Comparison of ENCODE assay signal across 8 mouse cellular contexts in genomic region chr10:81605974-81606751, GRCm38 (mm10). TPM values are rescaled to one million over a fixed set of nuclear protein-coding genes. Genes with fewer than 3 reads are reported as not detected.
A peak's percentile ranks its signal among the peaks of the same experiment; 100 is the strongest.
DNase-seq lines count a peak whose midpoint lies in the region; ATAC-seq and TF ChIP-seq lines count a peak whose summit lies in the region.

Gene BC025920 (plus strand): TSS chr10:81606270.

- no peaks in the 10 kb centered on the region for H3K27me3 ChIP-seq in embryonic facial prominence, embryonic 13.5 days
- no peaks in the 10 kb centered on the region for H3K27me3 ChIP-seq in kidney, adult 2 months (replicated peaks; ENCODE audit: control insufficient read depth, insufficient read depth, low read length)
- H3K27me3 ChIP-seq in limb, embryonic 12.5 days, result no peaks in the 10 kb centered on the region
- H3K27me3 ChIP-seq in midbrain, embryonic 15.5 days (replicated peaks), result no peaks in the 10 kb centered on the region; the same call in 1 of the 2 replicates
- no peaks in the 10 kb centered on the region for H3K27me3 ChIP-seq in spleen, adult 2 months (ENCODE audit: control insufficient read depth, insufficient read depth, low read length)

- ATAC-seq in embryonic facial prominence, embryonic 13.5 days (ENCODE audit: insufficient number of reproducible peaks, insufficient read depth, low FRiP score, low TSS enrichment, low read depth), result peak; percentile 81
- peak; percentile 78 for ATAC-seq in limb, embryonic 12.5 days (ENCODE audit: insufficient number of reproducible peaks, insufficient read depth, low FRiP score, low TSS enrichment, low read depth)
- peak; percentile 89 for ATAC-seq in midbrain, embryonic 15.5 days (replicated peaks)

- peak; percentile 27 for TF ChIP-seq POLR2A in kidney, adult 2 months (IDR thresholded peaks at IDR 0.05; ENCODE audit: low read depth, low read length)
- TF ChIP-seq POLR2A in spleen, adult 2 months (IDR thresholded peaks at IDR 0.05; ENCODE audit: low read depth, low read length), result peak; percentile 41

- TF ChIP-seq CTCF in kidney, adult 2 months (conservative IDR thresholded peaks at IDR 0.05; ENCODE audit: insufficient read depth, insufficient read length, low read depth, low read length), result no peak
- TF ChIP-seq CTCF in spleen, adult 2 months (IDR thresholded peaks at IDR 0.05; ENCODE audit: extremely low read depth, insufficient read depth, insufficient read length, insufficient replicate concordance), result no peak

- WGBS in embryonic facial prominence, embryonic 13.5 days, result under 1% methylated on average over 39 of the region's 39 CpGs
- WGBS in kidney, adult 2 months, result under 1% methylated on average over 39 of the region's 39 CpGs
- WGBS in limb, embryonic 12.5 days, result under 1% methylated on average over 39 of the region's 39 CpGs
- under 1% methylated on average over 39 of the region's 39 CpGs for WGBS in midbrain, embryonic 15.5 days
- WGBS in spleen, adult 2 months, result 2% methylated on average over 39 of the region's 39 CpGs

- H3K4me1 ChIP-seq in embryonic facial prominence, embryonic 13.5 days, result peaks cover 37% of the 10 kb centered on the region
- peaks cover 5% of the 10 kb centered on the region; the same call in 1 of the 2 replicates for H3K4me1 ChIP-seq in kidney, adult 2 months (ENCODE audit: control insufficient read depth, insufficient read depth, low read length)
- H3K4me1 ChIP-seq in limb, embryonic 12.5 days (replicated peaks), result peaks cover 39% of the 10 kb centered on the region
- peaks cover 35% of the 10 kb centered on the region for H3K4me1 ChIP-seq in midbrain, embryonic 15.5 days
- H3K4me1 ChIP-seq in spleen, adult 2 months (ENCODE audit: control insufficient read depth, insufficient read depth, insufficient read length), result peaks cover 16% of the 10 kb centered on the region

- peak within 1 kb of the TSS; percentile 93 for H3K27ac ChIP-seq in embryonic facial prominence, embryonic 13.5 days
- peak within 1 kb of the TSS; percentile 96 for H3K27ac ChIP-seq in kidney, adult 2 months (ENCODE audit: insufficient read depth, low read depth, low read length)
- H3K27ac ChIP-seq in limb, embryonic 12.5 days, result peak within 1 kb of the TSS; percentile 95
- H3K27ac ChIP-seq in midbrain, embryonic 15.5 days, result peak within 1 kb of the TSS; percentile 93
- H3K27ac ChIP-seq in spleen, adult 2 months (ENCODE audit: insufficient read depth, low read length), result peak within 1 kb of the TSS; percentile 76

- peaks cover 11% of the 10 kb centered on the region for H3K36me3 ChIP-seq in embryonic facial prominence, embryonic 13.5 days
- no peaks in the 10 kb centered on the region for H3K36me3 ChIP-seq in kidney, adult 2 months (ENCODE audit: control insufficient read depth, insufficient read depth, low read length)
- peaks cover 7% of the 10 kb centered on the region; the same call in 1 of the 2 replicates for H3K36me3 ChIP-seq in limb, embryonic 12.5 days
- no peaks in the 10 kb centered on the region for H3K36me3 ChIP-seq in midbrain, embryonic 15.5 days (replicated peaks)
- H3K36me3 ChIP-seq in spleen, adult 2 months (ENCODE audit: control insufficient read depth, insufficient read depth, low read length), result no peaks in the 10 kb centered on the region

- H3K4me2 ChIP-seq in embryonic facial prominence, embryonic 13.5 days, result peak within 1 kb of the TSS; percentile 84
- peak within 1 kb of the TSS; percentile 88 for H3K4me2 ChIP-seq in limb, embryonic 12.5 days
- peak within 1 kb of the TSS; percentile 84 for H3K4me2 ChIP-seq in midbrain, embryonic 15.5 days

- peak within 1 kb of the TSS; percentile 74 for H3K9ac ChIP-seq in embryonic facial prominence, embryonic 13.5 days
- H3K9ac ChIP-seq in limb, embryonic 12.5 days (replicated peaks), result peak within 1 kb of the TSS; percentile 63
- H3K9ac ChIP-seq in midbrain, embryonic 15.5 days, result peak within 1 kb of the TSS; percentile 58

- peak within 1 kb of the TSS; percentile 60 for H3K4me3 ChIP-seq in embryonic facial prominence, embryonic 13.5 days
- H3K4me3 ChIP-seq in kidney, adult 2 months (ENCODE audit: insufficient read depth, low read depth, low read length), result peak within 1 kb of the TSS; percentile 82
- H3K4me3 ChIP-seq in limb, embryonic 12.5 days (replicated peaks), result peak within 1 kb of the TSS; percentile 56
- H3K4me3 ChIP-seq in midbrain, embryonic 15.5 days, result peak within 1 kb of the TSS; percentile 58
- peak within 1 kb of the TSS; percentile 68 for H3K4me3 ChIP-seq in spleen, adult 2 months (ENCODE audit: extremely low read depth, insufficient read depth, insufficient read length)

- no peaks in the 10 kb centered on the region for H3K9me3 ChIP-seq in embryonic facial prominence, embryonic 13.5 days
- H3K9me3 ChIP-seq in limb, embryonic 12.5 days, result no peaks in the 10 kb centered on the region
- H3K9me3 ChIP-seq in midbrain, embryonic 15.5 days, result no peaks in the 10 kb centered on the region

- DNase-seq in 3134 (ENCODE audit: extremely low read depth, insufficient read length, low spot score), result peak; percentile 91
- DNase-seq in adrenal gland, postnatal 36 days, result peak; percentile 96 to 97
- DNase-seq in heart, adult 18-20 months, result peak; percentile 96 to 99
- peak; percentile 99 for DNase-seq in kidney, adult 2 months
- peak; percentile 90 to 92 for DNase-seq in spleen, adult 2 months (ENCODE audit: low read depth in 1 of 2, low spot score in 2 of 2)

RNA-seq across cellular contexts. Expression of gene BC025920, which starts in this region (rescaled TPM):
- total RNA-seq in adrenal gland, postnatal 36 days (2021), result 1 to 10 TPM in 1 of 2 experiments, under 1 TPM in 1; 0.70 to 1.1 TPM
- polyA plus RNA-seq in embryonic facial prominence, embryonic 13.5 days (2015; fragmentation: Nextera tagmentation; extraction: Ambion mirVana), result 1.3 and 2.0 TPM in 2 replicates
- total RNA-seq in heart, adult 18-20 months (2021), result 1 to 10 TPM; 2.6 TPM
- 1.0 and 1.1 TPM in 2 replicates for polyA plus RNA-seq in kidney, adult 2 months (2012; rRNA removed)
- 2.0 and 2.2 TPM in 2 replicates for polyA plus RNA-seq in limb, embryonic 12.5 days (2016; fragmentation: Nextera tagmentation; extraction: Ambion mirVana)
- polyA plus RNA-seq in midbrain, embryonic 15.5 days (2015; fragmentation: Nextera tagmentation; extraction: Ambion mirVana), result 1.8 and 2.0 TPM in 2 replicates
- polyA plus RNA-seq in spleen, adult 2 months (2012; rRNA removed), result 1.8 TPM in 2 replicates

Comparison
In these comparisons a context has a peak if more than half of its experiments do, and no peak if none do; other contexts are left out.
1. Peak in every context shown above with its lines: DNase-seq, ATAC-seq, H3K4me3 ChIP-seq and H3K27ac ChIP-seq.